In the genomic region with DNA sequence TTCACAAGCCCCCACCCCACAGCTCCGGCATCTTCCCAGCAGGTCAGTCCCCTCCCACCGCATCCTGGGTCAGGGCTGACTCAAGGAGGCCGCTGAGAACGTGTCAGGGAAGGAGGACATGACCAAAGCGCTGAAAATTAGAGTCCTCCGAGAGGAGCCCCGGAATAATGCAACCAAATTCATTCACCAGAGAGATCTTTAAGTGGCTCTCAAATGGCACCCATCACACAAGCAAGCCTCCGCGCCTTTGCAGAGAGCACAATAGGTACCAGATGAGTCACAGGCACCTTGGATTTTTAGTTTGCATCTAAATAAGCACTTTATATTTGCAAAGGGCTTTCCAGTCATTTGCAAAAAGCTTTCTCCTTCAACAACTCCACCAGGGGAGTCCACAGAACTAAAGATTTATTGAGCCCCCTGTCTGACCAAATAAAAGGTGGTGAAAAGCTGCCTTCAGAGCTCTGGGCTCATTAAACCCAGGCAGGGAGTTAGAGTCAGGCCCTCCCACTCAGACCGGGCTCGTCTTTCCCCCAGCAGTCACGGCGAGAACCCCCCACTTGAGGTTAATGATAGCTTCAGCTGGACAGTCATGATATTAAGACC, we compare ENCODE assay signal across 13 mouse cellular contexts. TPM values are rescaled to one million over a fixed set of nuclear protein-coding genes. Genes with fewer than 3 reads are reported as not detected.
DNase-seq lines count a peak whose midpoint lies in the region; ATAC-seq lines count a peak whose summit lies in the region.
"Had no signal": no experiment of that assay in that cellular context is flagged by ENCODE, and none has a peak within 500 bp of the region (broad histone marks: within the 10 kb centered on the region; RNA-seq: fewer than 3 reads in every experiment).

No protein-coding gene starts in this region.

- H3K36me3 ChIP-seq in heart, embryonic 10.5 days = 0 out of 2 replicates have a peak, but pooled peaks cover 4% of the 10 kb centered on the region
- peaks cover 3% of the 10 kb centered on the region; the same call in 1 of the 2 replicates for H3K36me3 ChIP-seq in hindbrain, embryonic 13.5 days

- no peak for DNase-seq in heart, embryonic 10.5 days (ENCODE audit: low spot score)
- no peak for DNase-seq in heart, postnatal 4 days
- DNase-seq in embryo, embryonic 11 days = peak; percentile 54
- peak; percentile 33 for DNase-seq in neural tube, embryonic 10.5 days (ENCODE audit: extremely low spot score, low spot score)
- no peak for DNase-seq in adrenal gland, postnatal 14 days
- no peak for DNase-seq in urinary bladder, adult 2 months (ENCODE audit: low spot score)
- no peak for DNase-seq in adrenal gland, adult 18-20 months (ENCODE audit: low spot score in 2 of 2)
- DNase-seq: cerebellum, adult 11-12 months; heart, adult 2 months; kidney, postnatal 14 days had no signal

- no peak overlapping the region for H3K4me3 ChIP-seq in heart, embryonic 10.5 days
- no peak overlapping the region for H3K4me3 ChIP-seq in hindbrain, embryonic 13.5 days
- H3K4me3 ChIP-seq: heart, adult 2 months had no signal

- no peak; the same call in 1 of the 2 replicates for ATAC-seq in hindbrain, embryonic 13.5 days (ENCODE audit: low FRiP score)

- H3K27ac ChIP-seq in heart, embryonic 10.5 days = peak overlapping the region; percentile 86; the same call in 1 of the 2 replicates
- H3K27ac ChIP-seq in hindbrain, embryonic 13.5 days = peak overlapping the region; percentile 23; the same call in 1 of the 2 replicates
- H3K27ac ChIP-seq: heart, adult 2 months; macrophage had no signal

- no peak overlapping the region for H3K9ac ChIP-seq in hindbrain, embryonic 13.5 days

- no peaks in the 10 kb centered on the region for H3K27me3 ChIP-seq in heart, embryonic 10.5 days (ENCODE audit: insufficient read depth, poor library complexity, severe bottlenecking)
- H3K27me3 ChIP-seq in hindbrain, embryonic 13.5 days = 0 out of 2 replicates have a peak, but pooled peaks cover 3% of the 10 kb centered on the region

- peak overlapping the region; percentile 27 for H3K4me2 ChIP-seq in hindbrain, embryonic 13.5 days
- H3K4me2 ChIP-seq: liver, embryonic 11.5 days had no signal

- 0 out of 2 replicates have a peak, but pooled peaks cover 3% of the 10 kb centered on the region for H3K9me3 ChIP-seq in heart, embryonic 10.5 days
- H3K9me3 ChIP-seq in hindbrain, embryonic 13.5 days = 0 out of 2 replicates have a peak, but pooled peaks cover 5% of the 10 kb centered on the region

- H3K4me1 ChIP-seq in heart, embryonic 10.5 days = peaks cover 31% of the 10 kb centered on the region
- H3K4me1 ChIP-seq in hindbrain, embryonic 13.5 days (replicated peaks) = peaks cover 24% of the 10 kb centered on the region

- WGBS in heart, embryonic 10.5 days = 13% methylated on average over 13 of the region's 13 CpGs
- WGBS in hindbrain, embryonic 13.5 days = 4% methylated on average over 13 of the region's 13 CpGs

RNA-seq across cellular contexts. Expression of a gene that starts 46.4 kb away (rescaled TPM):
- not detected in 2 replicates for polyA plus RNA-seq in heart, embryonic 10.5 days (2016; fragmentation: Nextera tagmentation; extraction: Ambion mirVana)
- not detected for total RNA-seq in heart, postnatal 4 days (2021)
- not detected in 2 replicates for polyA plus RNA-seq in hindbrain, embryonic 13.5 days (2015; fragmentation: Nextera tagmentation; extraction: Ambion mirVana)
- not detected in 2 replicates for total RNA-seq in adrenal gland, postnatal 14 days (2021)
- not detected in 2 replicates for polyA plus RNA-seq in urinary bladder, adult 2 months (2012; rRNA removed)
- total RNA-seq in adrenal gland, adult 18-20 months (2021) = not detected
- total RNA-seq: heart, adult 2 months had no signal
- polyA plus RNA-seq: heart, adult 2 months; liver, embryonic 11.5 days; macrophage had no signal

Comparison
In these comparisons a context has a peak if more than half of its experiments do, and no peak if none do; other contexts are left out.
1. DNase-seq: peak in embryo, embryonic 11 days (single experiment) and neural tube, embryonic 10.5 days (single experiment); none in heart, embryonic 10.5 days (single experiment), heart, postnatal 4 days (single experiment), adrenal gland, postnatal 14 days (single experiment), urinary bladder, adult 2 months (single experiment) and adrenal gland, adult 18-20 months (0 of 2).